28 mouse cellular contexts compared by ENCODE assay signal in the genomic region with DNA sequence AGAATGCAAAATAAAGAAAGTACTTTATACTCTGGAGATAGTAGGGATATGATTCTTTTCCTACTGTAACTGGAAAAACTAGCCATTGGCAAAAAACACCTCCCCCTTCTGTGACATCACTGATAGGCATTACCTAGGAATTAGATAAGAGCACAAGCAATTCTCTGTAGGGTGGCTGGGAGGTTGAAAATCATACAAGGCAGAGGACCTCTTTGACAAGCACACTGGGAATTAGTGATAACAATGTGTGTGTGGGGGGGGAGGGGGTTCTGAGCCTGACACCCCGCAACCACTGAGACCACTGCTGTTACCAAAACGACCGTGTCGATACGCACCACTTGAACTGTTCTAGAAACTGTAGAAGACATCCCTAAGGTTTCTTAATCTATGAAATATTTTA. TPM values are rescaled to one million over a fixed set of nuclear protein-coding genes. Genes with fewer than 3 reads are reported as not detected.
DNase-seq lines count a peak whose midpoint lies in the region; ATAC-seq and TF ChIP-seq lines count a peak whose summit lies in the region.
"Had no signal": no experiment of that assay in that cellular context is flagged by ENCODE, and none has a peak within 500 bp of the region (broad histone marks: within the 10 kb centered on the region; RNA-seq: fewer than 3 reads in every experiment).

No protein-coding gene starts in this region.

- WGBS in liver, postnatal 0 days (ENCODE audit: insufficient replicate concordance): 51% methylated on average over 5 of the region's 5 CpGs
- WGBS in liver, embryonic 13.5 days (ENCODE audit: insufficient replicate concordance): 28% methylated on average over 5 of the region's 5 CpGs

- peaks cover 7% of the 10 kb centered on the region; the same call in 1 of the 2 replicates for H3K4me1 ChIP-seq in liver, postnatal 0 days (ENCODE audit: insufficient read depth)
- peaks cover 34% of the 10 kb centered on the region for H3K4me1 ChIP-seq in liver, embryonic 13.5 days (replicated peaks)
- H3K4me1 ChIP-seq: forebrain, embryonic 10.5 days; hindbrain, embryonic 12.5 days; intestine, embryonic 15.5 days had no signal

- no peak for ATAC-seq in liver, postnatal 0 days
- ATAC-seq in liver, embryonic 13.5 days (ENCODE audit: low read depth): peak; percentile 74
- peak; percentile 37; the same call in 1 of the 2 replicates for ATAC-seq in megakaryocyte-erythroid progenitor cell, adult 5-6 weeks (replicated peaks; ENCODE audit: low FRiP score, low TSS enrichment, poor library complexity, severe bottlenecking)
- ATAC-seq in cerebellum, adult (ENCODE audit: insufficient number of reproducible peaks, low FRiP score, low TSS enrichment): no peak
- ATAC-seq: activated CD4-positive, CD25-positive, alpha-beta regulatory T cell, adult 4 months; forebrain, embryonic 13.5 days; forebrain, embryonic 16.5 days; hindbrain, embryonic 16.5 days; intestine, embryonic 15.5 days had no signal

- intact Hi-C loops in gastrocnemius, adult 2 months (cut with DNase I): no loop called here

- H3K36me3 ChIP-seq in liver, postnatal 0 days (replicated peaks; ENCODE audit: insufficient read depth, low read length): no peaks in the 10 kb centered on the region
- H3K36me3 ChIP-seq in liver, embryonic 13.5 days: peaks cover 5% of the 10 kb centered on the region; the same call in 1 of the 2 replicates
- H3K36me3 ChIP-seq: intestine, embryonic 15.5 days had no signal

- H3K9me3 ChIP-seq in liver, postnatal 0 days (ENCODE audit: low read length): no peaks in the 10 kb centered on the region
- no peaks in the 10 kb centered on the region for H3K9me3 ChIP-seq in liver, embryonic 13.5 days (replicated peaks)
- H3K9me3 ChIP-seq: forebrain, embryonic 10.5 days; forebrain, embryonic 13.5 days; G1E; heart, embryonic 12.5 days; heart, embryonic 15.5 days; hindbrain, embryonic 12.5 days; intestine, embryonic 15.5 days had no signal

- TF ChIP-seq CTCF in liver, postnatal 0 days (IDR thresholded peaks at IDR 0.05; ENCODE audit: low read depth): no peak
- TF ChIP-seq CTCF in gastrocnemius, adult 2 months (IDR thresholded peaks at IDR 0.05): no peak

- DNase-seq in liver: peak; percentile 24
- DNase-seq in liver, postnatal 0 days: no peak
- DNase-seq in c-Kit-positive CD71-positive TER-119-positive erythroid progenitor cells, embryonic 14.5 days (ENCODE audit: low spot score): peak; percentile 54
- DNase-seq in liver, embryonic 13.5 days: no peak
- no peak for DNase-seq in B cell, adult 2 months
- no peak for DNase-seq in gastrocnemius, adult 2 months
- DNase-seq: adrenal gland, adult 8-10 months; adrenal gland, postnatal 25 days; cerebellum, adult 11-12 months; cerebellum, adult 8-10 months; cerebellum, postnatal 14 days; gastrocnemius, postnatal 14 days; heart, adult 18-20 months; heart, postnatal 10 days; heart, postnatal 4 days had no signal

- no peak for TF ChIP-seq EP300 in liver, postnatal 0 days (IDR thresholded peaks at IDR 0.05; ENCODE audit: low read depth)

- no peak overlapping the region for H3K27ac ChIP-seq in liver, postnatal 0 days (ENCODE audit: low read depth)
- H3K27ac ChIP-seq in liver, embryonic 13.5 days: no peak overlapping the region
- no peak overlapping the region for H3K27ac ChIP-seq in gastrocnemius, adult 2 months
- H3K27ac ChIP-seq: forebrain, embryonic 10.5 days; forebrain, embryonic 13.5 days; heart, embryonic 15.5 days; hindbrain, embryonic 12.5 days; intestine, embryonic 15.5 days had no signal

- no peak overlapping the region for H3K4me2 ChIP-seq in liver, postnatal 0 days (ENCODE audit: low read depth, low read length)
- H3K4me2 ChIP-seq in liver, embryonic 13.5 days: 0 out of 2 replicates have a peak overlapping the region, but pooled peaks have one; percentile 28
- H3K4me2 ChIP-seq: forebrain, embryonic 13.5 days; heart, embryonic 12.5 days; heart, embryonic 15.5 days; hindbrain, embryonic 12.5 days; intestine, embryonic 15.5 days had no signal

- H3K9ac ChIP-seq in liver, postnatal 0 days (replicated peaks): no peak overlapping the region
- H3K9ac ChIP-seq in liver, embryonic 13.5 days: no peak overlapping the region
- H3K9ac ChIP-seq: forebrain, embryonic 13.5 days; heart, embryonic 12.5 days; heart, embryonic 15.5 days; hindbrain, embryonic 12.5 days; intestine, embryonic 15.5 days had no signal

- H3K4me3 ChIP-seq in liver, postnatal 0 days (ENCODE audit: low read depth, low read length): no peak overlapping the region
- H3K4me3 ChIP-seq in liver, embryonic 13.5 days (replicated peaks): no peak overlapping the region
- no peak overlapping the region for H3K4me3 ChIP-seq in gastrocnemius, adult 2 months
- H3K4me3 ChIP-seq: forebrain, embryonic 10.5 days; forebrain, embryonic 13.5 days; heart, embryonic 12.5 days; heart, embryonic 15.5 days; hindbrain, embryonic 12.5 days; intestine, embryonic 15.5 days had no signal

- H3K27me3 ChIP-seq in liver, postnatal 0 days (ENCODE audit: insufficient read depth, low read length): no peaks in the 10 kb centered on the region
- no peaks in the 10 kb centered on the region for H3K27me3 ChIP-seq in liver, embryonic 13.5 days
- H3K27me3 ChIP-seq: CH12.LX; forebrain, embryonic 13.5 days; heart, embryonic 12.5 days; heart, embryonic 15.5 days; hindbrain, embryonic 12.5 days; intestine, embryonic 15.5 days had no signal

RNA-seq across cellular contexts. Expression of a gene that starts 16.0 kb away (rescaled TPM):
- 18.8 and 19.4 TPM in 2 replicates for polyA plus RNA-seq in liver, postnatal 0 days (2015; fragmentation: Nextera tagmentation; extraction: Ambion mirVana)
- polyA plus RNA-seq in liver, embryonic 13.5 days (2015; fragmentation: Nextera tagmentation; extraction: Ambion mirVana): 21.5 and 28.9 TPM in 2 replicates
- total RNA-seq in megakaryocyte-erythroid progenitor cell, adult 5-6 weeks (2014; fragmentation: Nextera tagmentation): 32.6 and 33.0 TPM in 2 replicates
- total RNA-seq in megakaryocyte-erythroid progenitor cell, adult 5-6 weeks (2017): 72.6 and 115 TPM in 2 replicates
- total RNA-seq in gastrocnemius, adult 2 months (2021): 10 to 100 TPM; 16.0 to 19.2 TPM

RNA-seq across cellular contexts. Expression of a gene that starts 56.4 kb away (rescaled TPM):
- 10.9 and 12.6 TPM in 2 replicates for polyA plus RNA-seq in liver, postnatal 0 days (2015; fragmentation: Nextera tagmentation; extraction: Ambion mirVana)
- 18.9 and 21.7 TPM in 2 replicates for polyA plus RNA-seq in liver, embryonic 13.5 days (2015; fragmentation: Nextera tagmentation; extraction: Ambion mirVana)
- total RNA-seq in megakaryocyte-erythroid progenitor cell, adult 5-6 weeks (2014; fragmentation: Nextera tagmentation): 42.4 and 44.1 TPM in 2 replicates
- 29.1 and 33.0 TPM in 2 replicates for total RNA-seq in megakaryocyte-erythroid progenitor cell, adult 5-6 weeks (2017)
- total RNA-seq in gastrocnemius, adult 2 months (2021): 10 to 100 TPM; 15.3 to 18.7 TPM

RNA-seq across cellular contexts. Expression of a gene that starts 56.5 kb away (rescaled TPM):
- polyA plus RNA-seq in liver, postnatal 0 days (2015; fragmentation: Nextera tagmentation; extraction: Ambion mirVana): 17.2 and 20.6 TPM in 2 replicates
- polyA plus RNA-seq in liver, embryonic 13.5 days (2015; fragmentation: Nextera tagmentation; extraction: Ambion mirVana): 18.7 and 30.1 TPM in 2 replicates
- total RNA-seq in megakaryocyte-erythroid progenitor cell, adult 5-6 weeks (2014; fragmentation: Nextera tagmentation): 22.3 and 41.0 TPM in 2 replicates
- 23.5 and 35.5 TPM in 2 replicates for total RNA-seq in megakaryocyte-erythroid progenitor cell, adult 5-6 weeks (2017)
- total RNA-seq in gastrocnemius, adult 2 months (2021): 10 to 100 TPM in 1 of 2 experiments, 1 to 10 TPM in 1; 7.1 to 12.0 TPM

Comparison
In these comparisons a context has a peak if more than half of its experiments do, and no peak if none do; other contexts are left out.
1. DNase-seq: peak in liver (single experiment) and c-Kit-positive CD71-positive TER-119-positive erythroid progenitor cells, embryonic 14.5 days (single experiment); none in liver, postnatal 0 days (single experiment), liver, embryonic 13.5 days (single experiment), B cell, adult 2 months (0 of 2) and gastrocnemius, adult 2 months (single experiment).
2. ATAC-seq: peak in liver, embryonic 13.5 days (single experiment) and megakaryocyte-erythroid progenitor cell, adult 5-6 weeks (single experiment); none in liver, postnatal 0 days (single experiment) and cerebellum, adult (single experiment).